Mouse (Mus musculus): ENCODE data around the gene Rap1gap2.
A peak's percentile ranks its signal among the peaks of the same experiment; 100 is the strongest.

The Rap1gap2 gene

GRCm38 (mm10) chr11:74610545-74611176 lies at the start of gene Rap1gap2:
Gene Rap1gap2 (minus strand): TSS chr11:74610915.
- DNase-seq: peak; percentile 33 to 40

- DNase-seq: no peak
Measured at GRCm38 (mm10) chr11:74660336-74660735, 49.6 kb upstream of the Rap1gap2 start.

- DNase-seq: no peak
Measured at GRCm38 (mm10) chr11:74655941-74656340, 45.2 kb upstream of the Rap1gap2 start.

- DNase-seq: no peak
Measured at GRCm38 (mm10) chr11:74653385-74653784, 42.7 kb upstream of the Rap1gap2 start.

- DNase-seq: peak; percentile 30 to 47
Measured at GRCm38 (mm10) chr11:74652791-74653191, 42.1 kb upstream of the Rap1gap2 start.

- no peak for DNase-seq
Measured at GRCm38 (mm10) chr11:74650576-74651100, 39.9 kb upstream of the Rap1gap2 start.

- DNase-seq: peak; percentile 59 to 71
Measured at GRCm38 (mm10) chr11:74649647-74650551, 39.2 kb upstream of the Rap1gap2 start.

GRCm38 (mm10) chr11:74649095-74649646 lies 38.5 kb upstream of the Rap1gap2 start, which contains the start of gene Cluh:
Gene Cluh (plus strand): TSS chr11:74649495.
- peak; percentile 98 for DNase-seq

GRCm38 (mm10) chr11:74648676-74649075 lies 38.0 kb upstream of the Rap1gap2 start:
- no peak for DNase-seq

GRCm38 (mm10) chr11:74647966-74648365 lies 37.3 kb upstream of the Rap1gap2 start:
- no peak for DNase-seq

- DNase-seq: no peak
Measured at GRCm38 (mm10) chr11:74639628-74640027, 28.9 kb upstream of the Rap1gap2 start.

- no peak for DNase-seq
Measured at GRCm38 (mm10) chr11:74638791-74639411, 28.2 kb upstream of the Rap1gap2 start.

GRCm38 (mm10) chr11:74637971-74638790 lies 27.5 kb upstream of the Rap1gap2 start:
- DNase-seq: peak; percentile 85 to 86

- DNase-seq: peak in 1 of 2 experiments; percentile 26
Measured at GRCm38 (mm10) chr11:74637486-74637885, 26.8 kb upstream of the Rap1gap2 start.

GRCm38 (mm10) chr11:74634490-74635275 lies 24.0 kb upstream of the Rap1gap2 start:
- peak; percentile 88 to 93 for DNase-seq

GRCm38 (mm10) chr11:74631880-74632789 lies 21.4 kb upstream of the Rap1gap2 start:
- no peak for DNase-seq

- no peak for DNase-seq
Measured at GRCm38 (mm10) chr11:74627481-74627880, 16.8 kb upstream of the Rap1gap2 start.

- DNase-seq: no peak
Measured at GRCm38 (mm10) chr11:74625333-74625732, 14.6 kb upstream of the Rap1gap2 start.

- peak; percentile 55 to 67 for DNase-seq
Measured at GRCm38 (mm10) chr11:74623693-74624092, 13.0 kb upstream of the Rap1gap2 start.
